Mouse (Mus musculus) embryonic fibroblast, embryonic 13.5 days (primary cell): Measurements from ENCODE around the gene Hfm1.

ENCODE experiments used
- CTCF ChIP-seq: IDR thresholded peaks from 2 replicates; pipeline ENCODE4 v1.5.1; 2011; ENCODE audit warnings: mild to moderate bottlenecking, control low read depth, low read length, moderate library complexity, borderline replicate concordance; ENCODE audit not compliant: insufficient read depth
- POLR2A ChIP-seq: IDR thresholded peaks from 2 replicates; pipeline ENCODE4 v1.6.1; 2011; ENCODE audit warnings: low read depth, mild to moderate bottlenecking, control low read depth, low read length, moderate library complexity

DNA sequence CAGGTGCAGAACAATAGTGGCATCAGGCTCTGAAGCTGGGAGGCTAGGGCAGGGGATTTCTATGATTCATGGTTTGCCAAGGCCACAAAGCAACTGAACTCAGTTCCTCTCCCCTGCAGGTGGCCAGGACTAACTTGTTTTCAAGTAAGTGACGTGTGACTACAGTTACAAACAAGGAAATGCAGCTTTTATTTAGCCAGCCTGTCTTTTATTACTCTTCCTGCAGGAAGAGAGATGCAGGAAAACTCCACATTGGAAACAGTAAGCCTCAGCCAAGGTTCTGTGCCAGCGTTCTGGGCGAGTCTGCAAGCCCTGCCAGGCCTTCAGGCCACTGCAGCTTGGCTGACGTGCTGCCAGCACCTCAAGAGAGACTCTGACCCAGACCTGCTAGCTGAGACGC lies 34.3 kb downstream of the Hfm1 start:
- TF ChIP-seq CTCF = no peak
- TF ChIP-seq POLR2A = no peak
